Mouse (Mus musculus): ENCODE data around the gene Hipk1.

DNA sequence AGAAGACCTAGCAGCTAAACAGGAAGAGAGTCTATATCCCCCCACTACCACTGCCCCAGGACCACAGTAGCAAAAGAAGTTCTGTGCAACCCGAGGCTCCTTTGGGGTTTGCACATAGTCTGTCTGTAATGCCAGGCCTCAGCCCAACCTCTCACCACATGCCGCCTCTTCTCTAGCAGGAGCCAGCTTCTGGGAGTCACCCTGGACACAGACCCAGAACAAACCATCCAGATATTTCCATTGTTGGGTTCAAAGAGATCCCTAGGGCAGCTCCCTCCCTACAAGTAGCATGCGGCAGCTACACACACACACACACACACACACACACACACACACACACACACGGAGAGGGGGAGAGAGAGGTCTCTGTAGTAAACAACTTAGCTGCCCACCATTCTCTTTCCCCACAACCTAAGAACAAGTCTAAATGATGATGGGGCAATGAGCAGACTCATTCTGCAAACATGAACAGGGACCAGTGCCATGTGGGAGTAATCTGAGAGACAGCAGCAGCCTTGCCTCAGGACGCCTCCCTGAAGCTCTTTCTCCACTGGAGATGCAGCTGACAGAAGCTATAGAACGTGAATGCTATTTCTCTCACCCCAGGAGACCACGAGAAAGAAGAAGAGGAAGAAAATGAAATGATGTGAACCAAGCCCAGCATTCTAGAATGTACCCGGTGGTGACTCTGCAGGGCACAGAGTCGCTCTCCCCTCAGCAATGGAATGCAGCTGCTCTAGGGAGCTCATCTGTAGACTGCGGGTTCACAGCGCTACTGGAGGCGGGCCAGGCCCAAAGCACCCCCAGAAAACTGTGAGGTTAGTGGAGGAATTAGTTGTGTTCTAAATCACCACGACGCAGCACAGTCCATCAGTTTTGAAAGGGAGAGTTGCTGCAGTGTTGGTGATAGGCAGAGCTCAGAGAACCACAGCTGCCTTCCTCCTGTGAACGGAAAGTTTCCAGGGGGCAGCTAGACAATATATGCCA is 74.3 kb downstream of the Hipk1 start:
- TF ChIP-seq POLR2A (IDR thresholded peaks at IDR 0.05; ENCODE audit: low read depth, low read length) (no peak), CTCF (IDR thresholded peaks at IDR 0.05; ENCODE audit: extremely low read depth, insufficient read length, insufficient replicate concordance, low read depth, low read length) (no peak)
